Mouse (Mus musculus): ENCODE results near the gene Spata25. TPM values are rescaled to one million over a fixed set of nuclear protein-coding genes. Genes with fewer than 3 reads are reported as not detected.
A peak's percentile ranks its signal among the peaks of the same experiment; 100 is the strongest.
"Not testable (repeated sequence)": the region's sequence is repeated elsewhere in the genome, so short reads cannot be mapped to it uniquely, and the experiment has no call there.

The Spata25 gene
- polyA plus RNA-seq (2014; fragmentation: Nextera tagmentation; extraction: Ambion mirVana) = 0.29 TPM in 1 of 2 replicates, not detected in the other

GRCm38 (mm10) chr2:164828437-164828836 lies at the start of gene Spata25:
TSS of gene Spata25 (minus strand) at chr2:164828537.
- Histone ChIP-seq H3K4me2 (ENCODE audit: low read length) (no peak within 1 kb of the TSS), H3K4me1 (ENCODE audit: control insufficient read depth, insufficient read depth, low read length) (peaks cover 6% of the 10 kb centered on the region; the same call in 1 of the 2 replicates), H3K4me3 (replicated peaks; ENCODE audit: low read depth, low read length) (no peak within 1 kb of the TSS), H3K9ac (replicated peaks; ENCODE audit: low read length) (no peak within 1 kb of the TSS), H3K9me3 (ENCODE audit: control insufficient read depth, low read length) (no peaks in the 10 kb centered on the region), H3K27ac (replicated peaks; ENCODE audit: low read depth, low read length) (no peak within 1 kb of the TSS), H3K36me3 (ENCODE audit: control insufficient read depth, insufficient read depth, low read length) (peaks cover 47% of the 10 kb centered on the region), H3K27me3 (ENCODE audit: control insufficient read depth, insufficient read depth, low read length) (no peaks in the 10 kb centered on the region)
- DNase-seq (no peak), ATAC-seq (ENCODE audit: low FRiP score, low TSS enrichment) (no peak)
- 88% methylated on average over 6 of the region's 6 CpGs for WGBS

- Histone ChIP-seq H3K4me3 (replicated peaks; ENCODE audit: low read depth, low read length) (peak overlapping the region; percentile 96), H3K4me2 (ENCODE audit: low read length) (peak overlapping the region; percentile 94), H3K4me1 (ENCODE audit: control insufficient read depth, insufficient read depth, low read length) (peaks cover 25% of the 10 kb centered on the region)
- H3K36me3 ChIP-seq (ENCODE audit: control insufficient read depth, insufficient read depth, low read length); ATAC-seq (ENCODE audit: low FRiP score, low TSS enrichment); H3K9me3 ChIP-seq (ENCODE audit: control insufficient read depth, low read length); DNase-seq; H3K27me3 ChIP-seq (ENCODE audit: control insufficient read depth, insufficient read depth, low read length); H3K27ac ChIP-seq (replicated peaks; ENCODE audit: low read depth, low read length); H3K9ac ChIP-seq (replicated peaks; ENCODE audit: low read length): not testable (repeated sequence)
- WGBS = 74% methylated on average over 11 of the region's 11 CpGs
These were observed 49.3 kb upstream of the Spata25 start for GRCm38 (mm10) chr2:164877376-164878215.

- not testable (repeated sequence) for H3K27me3 ChIP-seq (ENCODE audit: control insufficient read depth, insufficient read depth, low read length); H3K9me3 ChIP-seq (ENCODE audit: control insufficient read depth, low read length); H3K4me3 ChIP-seq (replicated peaks; ENCODE audit: low read depth, low read length); H3K4me2 ChIP-seq (ENCODE audit: low read length); DNase-seq; ATAC-seq (ENCODE audit: low FRiP score, low TSS enrichment); H3K27ac ChIP-seq (replicated peaks; ENCODE audit: low read depth, low read length); H3K36me3 ChIP-seq (ENCODE audit: control insufficient read depth, insufficient read depth, low read length); H3K9ac ChIP-seq (replicated peaks; ENCODE audit: low read length)
- peaks cover 23% of the 10 kb centered on the region for H3K4me1 ChIP-seq (ENCODE audit: control insufficient read depth, insufficient read depth, low read length)
- 55% methylated on average over 2 of the region's 2 CpGs for WGBS
These were observed 47.3 kb upstream of the Spata25 start for GRCm38 (mm10) chr2:164875648-164876047.

GRCm38 (mm10) chr2:164874239-164874769 lies 46.0 kb upstream of the Spata25 start:
- 32% methylated on average over 1 of the region's 1 CpGs for WGBS
- DNase-seq = no peak
- Histone ChIP-seq H3K27me3 (ENCODE audit: control insufficient read depth, insufficient read depth, low read length) (no peaks in the 10 kb centered on the region), H3K4me3 (replicated peaks; ENCODE audit: low read depth, low read length) (no peak overlapping the region), H3K4me2 (ENCODE audit: low read length) (no peak overlapping the region), H3K9me3 (ENCODE audit: control insufficient read depth, low read length) (no peaks in the 10 kb centered on the region), H3K27ac (replicated peaks; ENCODE audit: low read depth, low read length) (peak overlapping the region; percentile 26; the same call in 1 of the 2 replicates), H3K36me3 (ENCODE audit: control insufficient read depth, insufficient read depth, low read length) (no peaks in the 10 kb centered on the region), H3K9ac (replicated peaks; ENCODE audit: low read length) (no peak overlapping the region), H3K4me1 (ENCODE audit: control insufficient read depth, insufficient read depth, low read length) (peaks cover 17% of the 10 kb centered on the region)
- no peak for ATAC-seq (ENCODE audit: low FRiP score, low TSS enrichment)

- Histone ChIP-seq H3K4me3 (replicated peaks; ENCODE audit: low read depth, low read length) (no peak overlapping the region), H3K27me3 (ENCODE audit: control insufficient read depth, insufficient read depth, low read length) (no peaks in the 10 kb centered on the region), H3K27ac (replicated peaks; ENCODE audit: low read depth, low read length) (no peak overlapping the region), H3K4me1 (ENCODE audit: control insufficient read depth, insufficient read depth, low read length) (peaks cover 17% of the 10 kb centered on the region), H3K4me2 (ENCODE audit: low read length) (no peak overlapping the region), H3K9me3 (ENCODE audit: control insufficient read depth, low read length) (no peaks in the 10 kb centered on the region), H3K36me3 (ENCODE audit: control insufficient read depth, insufficient read depth, low read length) (no peaks in the 10 kb centered on the region), H3K9ac (replicated peaks; ENCODE audit: low read length) (no peak overlapping the region)
- DNase-seq = no peak
- 73% methylated on average over 3 of the region's 3 CpGs for WGBS
- ATAC-seq (ENCODE audit: low FRiP score, low TSS enrichment) = no peak
These were observed 45.3 kb upstream of the Spata25 start for GRCm38 (mm10) chr2:164873621-164874020.

GRCm38 (mm10) chr2:164871602-164872303 lies 43.4 kb upstream of the Spata25 start:
- DNase-seq (no peak), ATAC-seq (ENCODE audit: low FRiP score, low TSS enrichment) (no peak)
- Histone ChIP-seq H3K27ac (replicated peaks; ENCODE audit: low read depth, low read length) (no peak overlapping the region), H3K9me3 (ENCODE audit: control insufficient read depth, low read length) (no peaks in the 10 kb centered on the region), H3K9ac (replicated peaks; ENCODE audit: low read length) (no peak overlapping the region), H3K4me1 (ENCODE audit: control insufficient read depth, insufficient read depth, low read length) (0 out of 2 replicates have a peak, but pooled peaks cover 4% of the 10 kb centered on the region), H3K4me2 (ENCODE audit: low read length) (no peak overlapping the region), H3K36me3 (ENCODE audit: control insufficient read depth, insufficient read depth, low read length) (no peaks in the 10 kb centered on the region), H3K27me3 (ENCODE audit: control insufficient read depth, insufficient read depth, low read length) (no peaks in the 10 kb centered on the region), H3K4me3 (replicated peaks; ENCODE audit: low read depth, low read length) (no peak overlapping the region)
- 55% methylated on average over 6 of the region's 6 CpGs for WGBS

- Histone ChIP-seq H3K36me3 (ENCODE audit: control insufficient read depth, insufficient read depth, low read length) (no peaks in the 10 kb centered on the region), H3K4me3 (replicated peaks; ENCODE audit: low read depth, low read length) (no peak overlapping the region), H3K27ac (replicated peaks; ENCODE audit: low read depth, low read length) (no peak overlapping the region), H3K4me1 (ENCODE audit: control insufficient read depth, insufficient read depth, low read length) (no peaks in the 10 kb centered on the region), H3K9ac (replicated peaks; ENCODE audit: low read length) (no peak overlapping the region), H3K27me3 (ENCODE audit: control insufficient read depth, insufficient read depth, low read length) (no peaks in the 10 kb centered on the region), H3K4me2 (ENCODE audit: low read length) (no peak overlapping the region), H3K9me3 (ENCODE audit: control insufficient read depth, low read length) (no peaks in the 10 kb centered on the region)
- no peak for ATAC-seq (ENCODE audit: low FRiP score, low TSS enrichment)
- 89% methylated on average over 7 of the region's 7 CpGs for WGBS
- DNase-seq = no peak
These were observed 40.2 kb upstream of the Spata25 start for GRCm38 (mm10) chr2:164868491-164868890.

- 90% methylated on average over 7 of the region's 7 CpGs for WGBS
- Histone ChIP-seq H3K4me3 (replicated peaks; ENCODE audit: low read depth, low read length) (no peak overlapping the region), H3K27ac (replicated peaks; ENCODE audit: low read depth, low read length) (no peak overlapping the region), H3K36me3 (ENCODE audit: control insufficient read depth, insufficient read depth, low read length) (no peaks in the 10 kb centered on the region), H3K9ac (replicated peaks; ENCODE audit: low read length) (no peak overlapping the region), H3K4me2 (ENCODE audit: low read length) (no peak overlapping the region), H3K9me3 (ENCODE audit: control insufficient read depth, low read length) (no peaks in the 10 kb centered on the region), H3K27me3 (ENCODE audit: control insufficient read depth, insufficient read depth, low read length) (no peaks in the 10 kb centered on the region), H3K4me1 (ENCODE audit: control insufficient read depth, insufficient read depth, low read length) (no peaks in the 10 kb centered on the region)
- DNase-seq (no peak), ATAC-seq (ENCODE audit: low FRiP score, low TSS enrichment) (no peak)
These were observed 39.2 kb upstream of the Spata25 start for GRCm38 (mm10) chr2:164867566-164867965.
